Mouse (Mus musculus) adipocyte (in vitro differentiated cells): ENCODE results near the gene Nrde2.
A peak's percentile ranks its signal among the peaks of the same experiment; 100 is the strongest.

ENCODE experiments used
- DNase-seq: peaks from one replicate; pipeline ENCODE4 v3.0.0-alpha.2; 2016; ENCODE audit warnings: low spot score

Gene Nrde2

GRCm38 (mm10) chr12:100178898-100179440 lies 19.5 kb upstream of the Nrde2 start:
- DNase-seq = no peak

- DNase-seq = no peak
Measured at GRCm38 (mm10) chr12:100176469-100177056, 17.1 kb upstream of the Nrde2 start.

GRCm38 (mm10) chr12:100172481-100172880 lies 13.0 kb upstream of the Nrde2 start:
- DNase-seq = no peak

- no peak for DNase-seq
Measured at GRCm38 (mm10) chr12:100167931-100168871, 8.7 kb upstream of the Nrde2 start.

- DNase-seq = no peak
Measured at GRCm38 (mm10) chr12:100167502-100167901, 8.0 kb upstream of the Nrde2 start.

GRCm38 (mm10) chr12:100166939-100167338 lies 7.5 kb upstream of the Nrde2 start:
- DNase-seq = no peak

GRCm38 (mm10) chr12:100166177-100166576 lies 6.7 kb upstream of the Nrde2 start:
- no peak for DNase-seq

GRCm38 (mm10) chr12:100164991-100165500 lies 5.6 kb upstream of the Nrde2 start:
- DNase-seq = no peak

- no peak for DNase-seq
Measured at GRCm38 (mm10) chr12:100152466-100152865, 7.0 kb downstream of the Nrde2 start.

GRCm38 (mm10) chr12:100144269-100144668 lies 15.2 kb downstream of the Nrde2 start:
- no peak for DNase-seq

- DNase-seq = no peak
Measured at GRCm38 (mm10) chr12:100143737-100144136, 15.7 kb downstream of the Nrde2 start.

- DNase-seq = no peak
Measured at GRCm38 (mm10) chr12:100142848-100143523, 16.5 kb downstream of the Nrde2 start.

- no peak for DNase-seq
Measured at GRCm38 (mm10) chr12:100135117-100135516, 24.3 kb downstream of the Nrde2 start.

- no peak for DNase-seq
Measured at GRCm38 (mm10) chr12:100134395-100134936, 25.0 kb downstream of the Nrde2 start.

GRCm38 (mm10) chr12:100131655-100132054 lies 27.8 kb downstream of the Nrde2 start:
- DNase-seq = peak; percentile 81

GRCm38 (mm10) chr12:100131167-100131566 lies 28.3 kb downstream of the Nrde2 start:
- no peak for DNase-seq

GRCm38 (mm10) chr12:100128961-100129360 lies 30.5 kb downstream of the Nrde2 start:
- DNase-seq = no peak

GRCm38 (mm10) chr12:100128522-100128921 lies 30.9 kb downstream of the Nrde2 start:
- DNase-seq = no peak

- DNase-seq = peak; percentile 45
Measured at GRCm38 (mm10) chr12:100127866-100128480, 31.5 kb downstream of the Nrde2 start.

GRCm38 (mm10) chr12:100126968-100127865 lies 32.2 kb downstream of the Nrde2 start:
- DNase-seq = no peak
